Mouse (Mus musculus): ENCODE measurements around the gene Trpm5. TPM values are rescaled to one million over a fixed set of nuclear protein-coding genes. Genes with fewer than 3 reads are reported as not detected.

The Trpm5 gene
- polyA plus RNA-seq, 1 experiment from 2014 or later = 1.8 TPM

DNA sequence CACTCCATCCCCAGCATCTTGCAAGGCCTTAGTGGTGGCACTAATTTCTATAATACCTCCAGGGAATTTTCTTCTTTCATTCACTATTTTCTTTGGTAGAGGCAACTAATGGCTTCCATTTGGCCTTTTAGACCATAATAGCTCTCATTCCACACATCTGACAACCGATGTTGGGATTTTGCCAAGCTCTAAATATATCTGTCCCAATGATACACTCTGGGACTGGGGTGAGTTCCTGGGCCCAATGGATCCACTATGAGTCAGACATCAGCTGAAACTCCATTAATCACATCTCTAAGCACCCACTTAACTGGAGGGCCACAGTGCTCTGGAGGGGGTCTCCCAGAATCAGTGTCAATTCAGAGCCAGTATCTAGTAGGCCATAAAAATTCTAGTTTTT, 62.6 kb downstream of the Trpm5 start:
- H3K27ac ChIP-seq = no peak overlapping the region
- no peaks in the 10 kb centered on the region for H3K27me3 ChIP-seq (replicated peaks)
- no peak overlapping the region for H3K4me2 ChIP-seq (replicated peaks)
- H3K9me3 ChIP-seq = no peaks in the 10 kb centered on the region
- no peaks in the 10 kb centered on the region for H3K4me1 ChIP-seq
- H3K36me3 ChIP-seq = no peaks in the 10 kb centered on the region
- no peak overlapping the region for H3K4me3 ChIP-seq
- H3K9ac ChIP-seq = no peak overlapping the region
- no peak for ATAC-seq (ENCODE audit: low FRiP score, low read depth)
- WGBS = 78% methylated on average over 1 of the region's 1 CpGs

GRCm38 (mm10) chr7:143027196-143027595, 67.2 kb downstream of the Trpm5 start:
- Histone ChIP-seq H3K9me3 (no peaks in the 10 kb centered on the region), H3K27me3 (replicated peaks) (no peaks in the 10 kb centered on the region), H3K4me3 (no peak overlapping the region), H3K27ac (no peak overlapping the region), H3K9ac (no peak overlapping the region), H3K4me2 (replicated peaks) (no peak overlapping the region), H3K4me1 (no peaks in the 10 kb centered on the region), H3K36me3 (no peaks in the 10 kb centered on the region)
- 97% methylated on average over 4 of the region's 4 CpGs for WGBS
- no peak for ATAC-seq (ENCODE audit: low FRiP score, low read depth)

- Histone ChIP-seq H3K4me1 (no peaks in the 10 kb centered on the region), H3K9ac (no peak overlapping the region), H3K27ac (no peak overlapping the region), H3K9me3 (no peaks in the 10 kb centered on the region), H3K27me3 (replicated peaks) (no peaks in the 10 kb centered on the region), H3K4me3 (no peak overlapping the region), H3K36me3 (no peaks in the 10 kb centered on the region), H3K4me2 (replicated peaks) (no peak overlapping the region)
- 94% methylated on average over 3 of the region's 3 CpGs for WGBS
- ATAC-seq (ENCODE audit: low FRiP score, low read depth) = no peak
Measured at GRCm38 (mm10) chr7:143025496-143025895, 68.9 kb downstream of the Trpm5 start.

DNA sequence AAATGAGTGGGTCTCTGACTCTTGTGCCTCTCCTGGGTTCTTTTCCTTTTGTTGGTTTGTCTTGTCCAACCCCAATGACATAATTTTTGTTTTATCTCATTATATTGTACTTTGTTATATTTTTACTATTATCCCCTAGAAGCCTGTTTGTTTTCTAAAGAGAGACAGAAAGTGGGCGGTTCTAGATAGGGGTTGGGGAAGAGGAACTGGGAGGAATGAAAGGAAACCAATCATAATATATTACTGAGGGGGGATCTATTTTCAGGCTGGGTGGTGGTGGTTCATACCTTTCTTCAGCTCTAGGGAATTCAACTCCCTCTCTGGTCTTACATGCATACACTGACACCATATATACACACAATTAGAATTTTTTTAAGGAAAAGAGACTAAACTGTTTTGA, 70.1 kb downstream of the Trpm5 start:
- ATAC-seq (ENCODE audit: low FRiP score, low read depth) = no peak
- no peak overlapping the region for H3K9ac ChIP-seq
- H3K4me2 ChIP-seq (replicated peaks) = no peak overlapping the region
- WGBS = 87% methylated on average over 1 of the region's 1 CpGs
- no peaks in the 10 kb centered on the region for H3K4me1 ChIP-seq
- H3K4me3 ChIP-seq = no peak overlapping the region
- H3K27me3 ChIP-seq (replicated peaks) = no peaks in the 10 kb centered on the region
- no peaks in the 10 kb centered on the region for H3K9me3 ChIP-seq
- no peaks in the 10 kb centered on the region for H3K36me3 ChIP-seq
- no peak overlapping the region for H3K27ac ChIP-seq

GRCm38 (mm10) chr7:143023499-143023898, 70.9 kb downstream of the Trpm5 start:
- no peak overlapping the region for H3K9ac ChIP-seq
- no peaks in the 10 kb centered on the region for H3K9me3 ChIP-seq
- no peak overlapping the region for H3K4me2 ChIP-seq (replicated peaks)
- no peak overlapping the region for H3K4me3 ChIP-seq
- 96% methylated on average over 2 of the region's 2 CpGs for WGBS
- no peak overlapping the region for H3K27ac ChIP-seq
- ATAC-seq (ENCODE audit: low FRiP score, low read depth) = no peak
- H3K36me3 ChIP-seq = no peaks in the 10 kb centered on the region
- no peaks in the 10 kb centered on the region for H3K27me3 ChIP-seq (replicated peaks)
- H3K4me1 ChIP-seq = no peaks in the 10 kb centered on the region

- H3K9me3 ChIP-seq = no peaks in the 10 kb centered on the region
- H3K4me2 ChIP-seq (replicated peaks) = no peak overlapping the region
- ATAC-seq (ENCODE audit: low FRiP score, low read depth) = no peak
- H3K27me3 ChIP-seq (replicated peaks) = no peaks in the 10 kb centered on the region
- no peaks in the 10 kb centered on the region for H3K36me3 ChIP-seq
- H3K4me3 ChIP-seq = no peak overlapping the region
- 70% methylated on average over 5 of the region's 5 CpGs for WGBS
- H3K9ac ChIP-seq = no peak overlapping the region
- no peaks in the 10 kb centered on the region; the same call in 1 of the 2 replicates for H3K4me1 ChIP-seq
- no peak overlapping the region for H3K27ac ChIP-seq
Measured at GRCm38 (mm10) chr7:143021356-143022164, 72.9 kb downstream of the Trpm5 start.

GRCm38 (mm10) chr7:143020764-143021163, 73.7 kb downstream of the Trpm5 start:
- peaks cover 7% of the 10 kb centered on the region for H3K4me1 ChIP-seq
- no peak overlapping the region for H3K4me2 ChIP-seq (replicated peaks)
- ATAC-seq (ENCODE audit: low FRiP score, low read depth) = no peak
- H3K9me3 ChIP-seq = no peaks in the 10 kb centered on the region
- no peak overlapping the region for H3K4me3 ChIP-seq
- no peak overlapping the region for H3K9ac ChIP-seq
- H3K27ac ChIP-seq = no peak overlapping the region
- H3K27me3 ChIP-seq (replicated peaks) = no peaks in the 10 kb centered on the region
- WGBS = 75% methylated on average over 3 of the region's 3 CpGs
- H3K36me3 ChIP-seq = no peaks in the 10 kb centered on the region

- H3K27me3 ChIP-seq (replicated peaks) = no peaks in the 10 kb centered on the region
- no peak overlapping the region for H3K27ac ChIP-seq
- no peak for ATAC-seq (ENCODE audit: low FRiP score, low read depth)
- H3K9me3 ChIP-seq = no peaks in the 10 kb centered on the region
- no peak overlapping the region for H3K4me2 ChIP-seq (replicated peaks)
- H3K4me1 ChIP-seq = peaks cover 13% of the 10 kb centered on the region
- H3K9ac ChIP-seq = no peak overlapping the region
- H3K36me3 ChIP-seq = no peaks in the 10 kb centered on the region
- H3K4me3 ChIP-seq = no peak overlapping the region
Measured at GRCm38 (mm10) chr7:143020040-143020439, 74.4 kb downstream of the Trpm5 start.

Other genes starting within 250 kb of the Trpm5 start
- gene Th, start 163.5 kb downstream of the Trpm5 start, polyA plus RNA-seq (2016; fragmentation: Nextera tagmentation; extraction: Ambion mirVana) = 21.6 and 28.0 TPM in 2 replicates
- gene Ascl2, start 125.4 kb downstream of the Trpm5 start, polyA plus RNA-seq (2016; fragmentation: Nextera tagmentation; extraction: Ambion mirVana) = 0.15 and 0.66 TPM in 2 replicates
- gene Tspan32, start 89.6 kb downstream of the Trpm5 start, polyA plus RNA-seq (2016; fragmentation: Nextera tagmentation; extraction: Ambion mirVana) = 1.4 and 2.2 TPM in 2 replicates
- 255 and 258 TPM in 2 replicates for gene Cd81, start 41.9 kb downstream of the Trpm5 start, polyA plus RNA-seq (2016; fragmentation: Nextera tagmentation; extraction: Ambion mirVana)
- 91.7 and 96.3 TPM in 2 replicates for gene Tssc4, start 25.4 kb downstream of the Trpm5 start, polyA plus RNA-seq (2016; fragmentation: Nextera tagmentation; extraction: Ambion mirVana)
- 0.99 and 2.0 TPM in 2 replicates for gene Kcnq1, start 11.7 kb upstream of the Trpm5 start, polyA plus RNA-seq (2016; fragmentation: Nextera tagmentation; extraction: Ambion mirVana)

Measured in neural tube, embryonic 12.5 days (tissue).